Mouse (Mus musculus) ovary, adult 18-20 months (tissue): ENCODE data around the gene Elmo2.

Experiments used
- DNase-seq: peaks from one replicate; pipeline ENCODE4 v3.0.0; 2022; ENCODE audit warnings: low spot score, mixed read lengths

Elmo2 gene

DNA sequence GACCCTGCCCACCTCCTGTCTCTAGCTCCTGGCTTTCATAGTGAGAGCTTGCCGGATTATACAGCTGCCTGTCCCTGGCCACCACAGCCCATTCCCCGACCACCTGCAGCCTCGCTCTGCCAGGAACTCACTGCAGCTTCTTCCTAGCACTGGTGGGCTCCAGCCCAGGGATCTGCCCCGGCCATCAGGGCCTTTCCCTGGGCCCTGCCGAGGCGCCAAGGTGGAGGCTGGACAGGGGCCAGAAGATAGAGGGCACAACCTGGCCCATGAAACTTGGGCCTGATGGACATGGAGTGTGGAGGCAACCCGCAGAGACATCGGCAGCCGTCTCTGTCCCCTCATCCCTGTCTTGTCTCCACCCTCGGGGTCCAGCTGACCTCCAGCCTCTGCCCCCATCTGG is 70.1 kb downstream of the Elmo2 start:
- no peak for DNase-seq

DNA sequence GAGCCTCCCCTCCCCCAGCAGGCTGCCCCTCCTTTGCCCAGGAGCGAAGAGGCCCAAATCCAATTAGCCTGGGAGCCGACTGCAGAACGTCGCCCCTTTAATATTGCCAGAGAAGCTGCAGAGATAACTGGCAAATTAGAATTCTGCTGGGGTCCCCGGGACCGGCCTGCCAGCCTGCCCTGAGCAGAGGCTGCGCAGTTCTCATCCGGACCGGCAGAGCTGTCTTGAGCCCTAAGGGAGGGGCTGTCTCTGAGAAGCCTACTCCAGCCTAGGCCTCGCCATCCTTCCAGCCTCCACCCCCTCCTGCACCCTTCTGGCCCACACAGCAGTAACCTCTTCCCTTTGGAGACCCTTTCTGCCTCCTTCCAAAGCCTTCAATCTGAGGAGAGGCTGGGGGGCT is 72.4 kb downstream of the Elmo2 start:
- DNase-seq: no peak

DNA sequence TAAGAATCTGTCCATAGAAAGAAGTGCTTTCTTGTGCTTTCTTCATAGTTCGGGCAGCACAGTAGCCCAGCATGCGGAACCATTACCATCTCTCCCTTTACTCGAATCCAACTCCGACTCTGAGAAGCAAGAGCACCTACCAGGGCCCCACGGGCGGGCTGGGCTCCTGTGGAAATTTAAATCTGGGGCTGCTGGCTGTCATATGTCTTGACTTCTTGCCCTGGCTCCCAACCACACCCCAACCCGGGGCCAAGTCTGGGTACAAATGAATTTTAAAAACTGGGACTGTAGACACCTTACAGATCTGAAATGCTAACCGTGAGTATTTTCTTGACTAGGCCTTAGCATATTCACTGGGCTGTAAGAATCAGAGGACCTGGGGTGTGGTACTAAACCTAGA is 73.0 kb downstream of the Elmo2 start:
- DNase-seq: no peak

DNA sequence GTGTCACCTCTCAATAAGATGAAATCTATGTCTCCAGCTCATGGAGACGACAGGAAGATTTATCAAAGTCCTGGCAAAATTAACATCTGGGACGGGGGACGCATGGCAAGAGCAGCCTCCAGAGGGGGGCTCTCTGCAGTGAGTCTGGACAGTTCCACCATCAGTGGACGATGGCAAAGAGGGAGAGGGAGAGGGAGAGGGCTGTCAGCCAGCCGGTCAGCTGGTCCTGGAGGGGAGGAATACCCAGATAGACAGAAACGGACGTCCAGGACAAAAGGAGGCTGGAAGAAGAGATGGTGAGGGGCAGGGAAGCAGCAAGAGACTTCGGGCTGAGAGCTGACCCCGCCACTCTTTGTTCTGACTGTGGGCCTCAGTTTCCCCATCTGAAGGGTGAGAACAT is 73.5 kb downstream of the Elmo2 start:
- no peak for DNase-seq

GRCm38 (mm10) chr2:165252381-165252780 is 73.9 kb downstream of the Elmo2 start:
- DNase-seq: no peak

DNA sequence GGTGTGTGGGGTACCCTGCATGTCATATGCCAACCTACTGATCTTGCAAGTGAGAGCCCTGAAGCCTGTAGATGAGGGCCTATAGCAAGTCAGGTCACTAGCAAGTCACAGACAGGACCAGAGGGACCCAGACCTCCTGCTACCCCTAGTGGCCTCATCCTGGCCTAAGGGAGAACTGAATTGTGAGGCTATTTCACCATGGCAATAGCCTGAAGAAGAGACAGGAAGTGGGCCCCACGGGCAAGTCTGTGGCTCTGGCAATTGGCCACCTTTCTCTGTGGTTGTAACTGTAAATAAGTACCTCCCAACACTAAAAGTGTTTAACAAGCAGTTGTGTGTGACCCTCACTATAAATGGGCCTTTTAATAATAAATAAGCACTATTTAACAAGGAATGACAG is 75.4 kb downstream of the Elmo2 start:
- DNase-seq: no peak

GRCm38 (mm10) chr2:165248967-165249366 is 77.3 kb downstream of the Elmo2 start:
- no peak for DNase-seq

DNA sequence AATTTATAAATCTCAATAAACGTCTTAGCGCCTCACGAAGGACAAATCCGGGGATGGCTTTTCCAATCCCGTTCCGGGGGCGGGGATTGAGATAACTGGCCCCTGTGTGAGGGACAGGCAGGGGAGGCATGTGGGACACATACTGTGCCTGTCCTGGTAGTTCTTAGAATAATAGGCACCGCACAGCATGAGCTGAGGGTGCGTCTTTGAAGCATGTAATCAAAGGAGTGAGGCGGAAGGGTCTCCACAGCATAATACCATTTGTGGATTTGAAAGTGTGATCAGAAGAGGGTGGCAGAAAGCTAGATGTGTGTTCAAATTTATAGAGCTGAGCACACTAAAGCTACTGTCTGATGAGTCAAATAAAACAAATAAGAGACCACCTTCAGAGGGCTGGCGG is 79.9 kb downstream of the Elmo2 start:
- no peak for DNase-seq

- peak; percentile 9 for DNase-seq
These were observed 83.1 kb downstream of the Elmo2 start for GRCm38 (mm10) chr2:165243122-165243720.

- DNase-seq: no peak
These were observed 83.7 kb downstream of the Elmo2 start for GRCm38 (mm10) chr2:165242575-165242974.

DNA sequence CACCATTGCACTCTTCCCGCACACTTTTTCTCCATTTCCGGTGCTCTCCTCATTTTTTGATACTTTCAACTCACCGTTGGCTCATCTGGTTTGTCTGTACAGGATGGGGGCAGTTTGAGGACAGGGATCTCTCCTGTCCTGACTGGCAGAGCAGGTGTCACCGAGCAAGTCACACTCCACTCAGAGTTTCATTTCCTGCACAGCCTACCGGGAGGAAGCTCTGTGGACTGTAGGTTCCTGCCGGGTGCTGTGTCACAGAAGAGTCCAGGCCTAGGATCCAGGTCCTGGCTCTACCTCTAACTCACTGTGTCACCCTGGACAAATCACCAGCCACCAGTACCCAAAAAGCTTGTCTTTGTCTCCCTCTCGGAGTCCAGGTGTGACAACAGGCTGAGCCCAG is 84.5 kb downstream of the Elmo2 start:
- no peak for DNase-seq

GRCm38 (mm10) chr2:165240371-165240770 is 85.9 kb downstream of the Elmo2 start:
- DNase-seq: no peak

GRCm38 (mm10) chr2:165239533-165240144 is 86.6 kb downstream of the Elmo2 start:
- DNase-seq: no peak

- DNase-seq: no peak
These were observed 87.7 kb downstream of the Elmo2 start for GRCm38 (mm10) chr2:165238416-165239145.
